Mouse (Mus musculus): ENCODE measurements around the gene Rnf44.

DNA sequence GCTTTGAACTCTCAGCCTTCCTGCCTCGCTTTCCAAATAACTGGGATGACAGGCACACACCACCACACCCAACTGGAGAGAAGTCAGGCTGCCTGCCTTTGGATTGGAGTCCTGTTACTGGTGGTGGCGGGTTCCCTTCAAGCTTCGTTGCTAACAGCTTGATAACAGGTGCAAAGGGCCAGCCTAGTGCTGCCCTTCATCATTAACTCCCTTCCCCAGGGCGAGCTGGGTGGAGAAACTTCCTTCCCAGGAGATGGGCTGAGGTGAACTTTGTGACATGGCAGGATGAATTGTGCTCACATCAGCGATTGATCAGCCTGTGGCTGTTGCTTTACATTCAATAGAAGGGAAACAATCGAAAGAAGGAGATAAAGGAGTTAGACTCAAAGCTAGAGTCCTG is 11.2 kb upstream of the Rnf44 start:
- TF ChIP-seq CTCF (IDR thresholded peaks at IDR 0.05) (no peak), POLR2A (IDR thresholded peaks at IDR 0.05; ENCODE audit: insufficient read depth, low read depth, low read length) (no peak)

Measured in heart, adult 2 months (tissue).